Mouse (Mus musculus): ENCODE measurements at regions not wholly inside any gene's neighbourhood (a gene's known extent, or its start where the extent isn't known, plus 50 kb on each side); places are given as distances from the start of the nearest gene placed in this dataset.

- TF ChIP-seq CTCF (IDR thresholded peaks at IDR 0.05; ENCODE audit: insufficient read depth, low read length) = no peak
- no peak for TF ChIP-seq POLR2A (IDR thresholded peaks at IDR 0.05; ENCODE audit: borderline replicate concordance, extremely low read depth, low read depth, low read length)
Measured at GRCm38 (mm10) chr8:44867666-44868065, 67.6 kb upstream of the Fat1 start.

Measured in lung, adult 2 months (tissue).